Mouse (Mus musculus): Measurements from ENCODE around the gene Adgrd1. TPM values are rescaled to one million over a fixed set of nuclear protein-coding genes. Genes with fewer than 3 reads are reported as not detected.

The Adgrd1 gene
- polyA plus RNA-seq, 1 experiment, result 0.06 TPM

- no peaks in the 10 kb centered on the region for H3K36me3 ChIP-seq (replicated peaks; ENCODE audit: low read length)
- no peak for TF ChIP-seq FLI1 (IDR thresholded peaks at IDR 0.05; ENCODE audit: low read length)
- no peak for TF ChIP-seq GATA1 (IDR thresholded peaks at IDR 0.05; ENCODE audit: borderline replicate concordance, low read length)
- H3K4me1 ChIP-seq, result peaks cover 35% of the 10 kb centered on the region
- no peak overlapping the region for H3K4me3 ChIP-seq (replicated peaks)
- peaks cover 7% of the 10 kb centered on the region; the same call in 1 of the 2 replicates for H3K9me3 ChIP-seq
- peaks cover 20% of the 10 kb centered on the region for H3K27me3 ChIP-seq (replicated peaks)
These were observed 51.9 kb downstream of the Adgrd1 start for GRCm38 (mm10) chr5:129148485-129148884.

GRCm38 (mm10) chr5:129155023-129155901 is 58.7 kb downstream of the Adgrd1 start:
- peaks cover 6% of the 10 kb centered on the region for H3K4me1 ChIP-seq
- no peaks in the 10 kb centered on the region for H3K36me3 ChIP-seq (replicated peaks; ENCODE audit: low read length)
- H3K9me3 ChIP-seq, result peaks cover 2% of the 10 kb centered on the region; the same call in 1 of the 2 replicates
- no peak overlapping the region for H3K4me3 ChIP-seq (replicated peaks)
- TF ChIP-seq FLI1 (IDR thresholded peaks at IDR 0.05; ENCODE audit: low read length), result no peak
- TF ChIP-seq GATA1 (IDR thresholded peaks at IDR 0.05; ENCODE audit: borderline replicate concordance, low read length), result no peak
- peaks cover 13% of the 10 kb centered on the region for H3K27me3 ChIP-seq (replicated peaks)

GRCm38 (mm10) chr5:129155902-129156311 is 59.4 kb downstream of the Adgrd1 start:
- Histone ChIP-seq H3K36me3 (replicated peaks; ENCODE audit: low read length) (no peaks in the 10 kb centered on the region), H3K9me3 (no peaks in the 10 kb centered on the region), H3K4me3 (replicated peaks) (no peak overlapping the region), H3K4me1 (peaks cover 6% of the 10 kb centered on the region), H3K27me3 (replicated peaks) (peaks cover 12% of the 10 kb centered on the region)
- TF ChIP-seq GATA1 (IDR thresholded peaks at IDR 0.05; ENCODE audit: borderline replicate concordance, low read length) (no peak), FLI1 (IDR thresholded peaks at IDR 0.05; ENCODE audit: low read length) (no peak)

GRCm38 (mm10) chr5:129161372-129162051 is 65.0 kb downstream of the Adgrd1 start:
- Histone ChIP-seq H3K9me3 (peaks cover 4% of the 10 kb centered on the region; the same call in 1 of the 2 replicates), H3K4me1 (peaks cover 8% of the 10 kb centered on the region), H3K27me3 (replicated peaks) (peaks cover 10% of the 10 kb centered on the region), H3K36me3 (replicated peaks; ENCODE audit: low read length) (no peaks in the 10 kb centered on the region), H3K4me3 (replicated peaks) (no peak overlapping the region)
- TF ChIP-seq FLI1 (IDR thresholded peaks at IDR 0.05; ENCODE audit: low read length) (no peak), GATA1 (IDR thresholded peaks at IDR 0.05; ENCODE audit: borderline replicate concordance, low read length) (no peak)

- TF ChIP-seq GATA1 (IDR thresholded peaks at IDR 0.05; ENCODE audit: borderline replicate concordance, low read length), result no peak
- H3K36me3 ChIP-seq (replicated peaks; ENCODE audit: low read length), result no peaks in the 10 kb centered on the region
- peaks cover 3% of the 10 kb centered on the region; the same call in 1 of the 2 replicates for H3K4me1 ChIP-seq
- H3K27me3 ChIP-seq (replicated peaks), result peaks cover 9% of the 10 kb centered on the region
- no peak overlapping the region for H3K4me3 ChIP-seq (replicated peaks)
- peaks cover 4% of the 10 kb centered on the region; the same call in 1 of the 2 replicates for H3K9me3 ChIP-seq
These were observed 66.9 kb downstream of the Adgrd1 start for GRCm38 (mm10) chr5:129163416-129163815.

- no peak overlapping the region for H3K4me3 ChIP-seq (replicated peaks)
- H3K27me3 ChIP-seq (replicated peaks), result peaks cover 9% of the 10 kb centered on the region
- peaks cover 4% of the 10 kb centered on the region; the same call in 1 of the 2 replicates for H3K9me3 ChIP-seq
- peaks cover 3% of the 10 kb centered on the region; the same call in 1 of the 2 replicates for H3K4me1 ChIP-seq
- TF ChIP-seq FLI1 (IDR thresholded peaks at IDR 0.05; ENCODE audit: low read length) (no peak), GATA1 (IDR thresholded peaks at IDR 0.05; ENCODE audit: borderline replicate concordance, low read length) (no peak)
- H3K36me3 ChIP-seq (replicated peaks; ENCODE audit: low read length), result no peaks in the 10 kb centered on the region
These were observed 67.5 kb downstream of the Adgrd1 start for GRCm38 (mm10) chr5:129164091-129164490.

GRCm38 (mm10) chr5:129164911-129165584 is 68.5 kb downstream of the Adgrd1 start:
- Histone ChIP-seq H3K36me3 (replicated peaks; ENCODE audit: low read length) (no peaks in the 10 kb centered on the region), H3K4me3 (replicated peaks) (no peak overlapping the region), H3K4me1 (peaks cover 3% of the 10 kb centered on the region; the same call in 1 of the 2 replicates), H3K27me3 (replicated peaks) (peaks cover 15% of the 10 kb centered on the region), H3K9me3 (peaks cover 4% of the 10 kb centered on the region; the same call in 1 of the 2 replicates)
- TF ChIP-seq GATA1 (IDR thresholded peaks at IDR 0.05; ENCODE audit: borderline replicate concordance, low read length) (no peak), FLI1 (IDR thresholded peaks at IDR 0.05; ENCODE audit: low read length) (no peak)

GRCm38 (mm10) chr5:129165595-129165994 is 69.0 kb downstream of the Adgrd1 start:
- Histone ChIP-seq H3K4me1 (peaks cover 3% of the 10 kb centered on the region; the same call in 1 of the 2 replicates), H3K9me3 (peaks cover 4% of the 10 kb centered on the region; the same call in 1 of the 2 replicates), H3K36me3 (replicated peaks; ENCODE audit: low read length) (no peaks in the 10 kb centered on the region), H3K4me3 (replicated peaks) (no peak overlapping the region), H3K27me3 (replicated peaks) (peaks cover 15% of the 10 kb centered on the region)
- TF ChIP-seq GATA1 (IDR thresholded peaks at IDR 0.05; ENCODE audit: borderline replicate concordance, low read length) (no peak), FLI1 (IDR thresholded peaks at IDR 0.05; ENCODE audit: low read length) (no peak)

GRCm38 (mm10) chr5:129169090-129169489 is 72.5 kb downstream of the Adgrd1 start:
- no peak for TF ChIP-seq GATA1 (IDR thresholded peaks at IDR 0.05; ENCODE audit: borderline replicate concordance, low read length)
- Histone ChIP-seq H3K36me3 (replicated peaks; ENCODE audit: low read length) (no peaks in the 10 kb centered on the region), H3K9me3 (peaks cover 4% of the 10 kb centered on the region; the same call in 1 of the 2 replicates), H3K4me1 (peaks cover 3% of the 10 kb centered on the region; the same call in 1 of the 2 replicates), H3K27me3 (replicated peaks) (peaks cover 17% of the 10 kb centered on the region), H3K4me3 (replicated peaks) (no peak overlapping the region)

Data from megakaryocyte, embryonic 14.5 days (primary cell).